Mouse (Mus musculus) adrenal gland, postnatal 25 days (tissue): ENCODE measurements around the gene Olfr196. TPM values are rescaled to one million over a fixed set of nuclear protein-coding genes. Genes with fewer than 3 reads are reported as not detected.
"Not testable (repeated sequence)": the region's sequence is repeated elsewhere in the genome, so short reads cannot be mapped to it uniquely, and the experiment has no call there.

Source experiments
- DNase-seq: peaks from one replicate; pipeline ENCODE4 v3.0.0; 2021; ENCODE audit warnings: mixed read lengths
- long read RNA-seq: library from polyadenylated mRNA; stranded (forward); transcript quantifications from one replicate; pipeline ENCODE4 v2.0.0, GENCODE M21; 2021
- total RNA-seq: library from RNA; stranded (reverse); gene quantifications from 2 replicates; pipeline ENCODE4 v1.2.3, GENCODE M21; 2021

Olfr196 gene
- total RNA-seq: not detected in 2 replicates
- long read RNA-seq: 0 reads

GRCm38 (mm10) chr16:59170354-59170753 lies at the start of gene Olfr196:
Olfr196 (minus strand) TSS chr16:59170454.
- DNase-seq: no peak

- DNase-seq: not testable (repeated sequence)
Measured at GRCm38 (mm10) chr16:59219667-59220066, 49.4 kb upstream of the Olfr196 start, which contains the start of gene Olfr199. Olfr199 (minus strand) TSS chr16:59219767.

DNA sequence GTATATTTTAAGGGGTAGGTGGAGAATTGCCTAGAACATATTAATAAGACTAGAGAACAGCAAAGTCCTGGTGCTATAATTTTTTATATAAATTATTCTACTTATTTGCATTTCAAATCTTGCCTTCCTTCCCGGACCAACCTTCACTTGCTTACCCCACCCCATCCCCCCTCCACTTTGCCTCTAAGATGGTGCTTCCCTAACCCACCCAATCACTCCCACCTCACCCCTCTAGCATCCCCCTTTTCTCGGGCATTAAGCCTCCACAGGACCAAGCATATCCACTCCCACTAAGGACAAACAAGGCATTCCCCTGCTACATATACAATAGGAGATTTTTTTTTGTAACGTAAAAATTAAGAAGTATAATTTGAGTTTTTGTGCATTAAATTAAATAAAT lies 47.6 kb upstream of the Olfr196 start:
- DNase-seq: not testable (repeated sequence)

DNA sequence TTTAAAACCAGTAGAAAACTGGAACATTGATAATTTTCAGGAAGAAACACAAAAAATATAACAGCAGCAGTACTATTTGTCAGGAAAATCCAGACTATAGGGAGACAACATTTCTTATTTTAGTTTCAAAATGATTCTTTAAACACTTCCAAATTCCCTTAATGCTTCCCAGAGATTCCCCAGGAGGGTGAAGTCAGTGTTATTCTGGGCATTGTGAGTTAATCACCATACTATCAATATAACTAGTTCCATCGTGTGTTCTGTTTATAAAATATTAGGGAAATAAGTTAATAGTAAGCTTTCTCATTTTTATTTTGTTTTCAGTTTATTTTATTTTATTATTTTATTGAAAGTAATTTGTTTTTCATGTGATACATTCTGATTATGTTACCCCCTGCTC lies 33.2 kb upstream of the Olfr196 start, which contains the start of gene Olfr198:
Gene Olfr198, minus strand, starts transcription at position 101 of the 400 bp plus-strand sequence.
- not testable (repeated sequence) for DNase-seq

GRCm38 (mm10) chr16:59151996-59152395 lies 18.3 kb downstream of the Olfr196 start:
- no peak for DNase-seq

GRCm38 (mm10) chr16:59146746-59147145 lies 23.5 kb downstream of the Olfr196 start, which contains the start of gene Olfr195:
Olfr195 (plus strand) TSS chr16:59147046.
- DNase-seq: no peak

DNA sequence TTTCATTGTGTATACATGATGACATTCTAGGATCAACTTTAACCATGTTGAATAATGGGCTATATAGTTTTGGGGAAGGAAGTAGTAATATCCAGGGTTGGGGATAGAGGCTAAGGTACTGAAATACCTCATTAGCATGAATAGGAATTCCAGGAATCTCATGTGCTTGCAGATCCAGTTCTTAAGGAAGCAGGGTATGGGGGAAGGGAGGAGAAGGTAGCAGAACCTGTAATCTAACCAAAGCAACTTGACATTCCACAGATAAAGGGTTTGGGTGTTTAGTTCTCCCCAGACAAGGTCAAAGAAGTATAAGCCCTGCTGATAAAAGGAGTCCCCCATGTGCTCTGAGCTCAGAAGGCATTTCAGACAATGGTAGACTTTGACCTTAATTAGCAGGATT lies 29.1 kb downstream of the Olfr196 start:
- DNase-seq: no peak

- DNase-seq: no peak
Measured at GRCm38 (mm10) chr16:59130740-59131139, 39.5 kb downstream of the Olfr196 start.

- no peak for DNase-seq
Measured at GRCm38 (mm10) chr16:59120969-59121368, 49.3 kb downstream of the Olfr196 start, which contains the start of gene Olfr194. Olfr194 (minus strand) TSS chr16:59121069.

Other genes starting within 250 kb of the Olfr196 start
- gene Olfr181, start 241.7 kb downstream of the Olfr196 start, total RNA-seq: not detected in 2 replicates
- not detected in 2 replicates for gene Olfr180, start 241.1 kb downstream of the Olfr196 start, total RNA-seq
- gene Olfr183, start 175.1 kb downstream of the Olfr196 start, total RNA-seq: not detected in 2 replicates
- not detected in 2 replicates for gene Olfr186, start 140.2 kb downstream of the Olfr196 start, total RNA-seq
- not detected in 2 replicates for gene Olfr187, start 130.7 kb downstream of the Olfr196 start, total RNA-seq
- gene Olfr190, start 92.4 kb downstream of the Olfr196 start, total RNA-seq: not detected in 2 replicates
- gene Olfr191, start 80.6 kb downstream of the Olfr196 start, total RNA-seq: not detected in 2 replicates
- gene Olfr193, start 58.6 kb downstream of the Olfr196 start, total RNA-seq: not detected in 2 replicates
- not detected in 2 replicates for gene Olfr194, start 49.4 kb downstream of the Olfr196 start, total RNA-seq
- gene Olfr195, start 23.4 kb downstream of the Olfr196 start, total RNA-seq: not detected in 2 replicates
- not detected in 2 replicates for gene Olfr198, start 33.1 kb upstream of the Olfr196 start, total RNA-seq
- not detected in 2 replicates for gene Olfr199, start 49.3 kb upstream of the Olfr196 start, total RNA-seq
- gene Olfr201, start 102.2 kb upstream of the Olfr196 start, total RNA-seq: not detected in 2 replicates
- not detected in 2 replicates for gene Olfr202, start 116.3 kb upstream of the Olfr196 start, total RNA-seq
- not detected in 2 replicates for gene Olfr203, start 128.4 kb upstream of the Olfr196 start, total RNA-seq
- not detected in 2 replicates for gene Olfr204, start 147.8 kb upstream of the Olfr196 start, total RNA-seq
- not detected in 2 replicates for gene Olfr205, start 160.7 kb upstream of the Olfr196 start, total RNA-seq
- not detected in 2 replicates for gene Olfr206, start 178.8 kb upstream of the Olfr196 start, total RNA-seq
- not detected in 2 replicates for gene Olfr209, start 193.5 kb upstream of the Olfr196 start, total RNA-seq
- gene Gabrr3, start 236.9 kb upstream of the Olfr196 start, total RNA-seq: not detected in 2 replicates